Mouse (Mus musculus): Measurements from ENCODE around the gene Cenpx. TPM values are rescaled to one million over a fixed set of nuclear protein-coding genes. Genes with fewer than 3 reads are reported as not detected.

Gene Cenpx
- polyA plus RNA-seq, 2 experiments: 101 to 161 TPM

DNA sequence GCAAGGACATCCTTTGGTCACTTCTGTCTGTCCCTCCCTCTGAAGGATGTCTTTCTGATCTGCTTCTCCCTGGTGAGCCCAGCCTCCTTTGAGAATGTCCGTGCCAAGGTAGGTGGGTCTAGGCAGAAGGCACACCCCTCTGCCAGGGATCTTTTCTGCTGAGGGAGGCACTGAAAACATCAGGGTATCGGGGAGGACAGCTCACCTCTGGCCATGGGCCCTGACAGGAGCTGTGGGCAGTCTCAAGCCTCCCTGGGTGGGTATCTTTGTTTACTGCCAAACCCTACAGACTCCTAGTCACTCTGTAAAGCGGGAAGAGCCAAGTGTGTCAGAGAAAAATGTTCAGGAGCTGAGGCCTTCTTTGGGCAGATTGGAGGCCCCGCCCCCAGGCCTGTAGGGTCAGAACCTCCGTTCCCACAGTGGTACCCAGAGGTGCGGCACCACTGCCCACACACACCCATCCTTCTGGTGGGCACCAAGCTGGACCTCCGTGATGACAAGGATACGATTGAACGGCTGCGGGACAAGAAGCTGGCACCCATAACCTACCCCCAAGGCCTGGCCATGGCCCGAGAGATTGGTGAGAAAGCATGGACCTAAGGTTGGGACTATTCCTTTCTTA, 9.3 kb upstream of the Cenpx start:
- DNase-seq (ENCODE audit: low spot score) (no peak), ATAC-seq (ENCODE audit: low FRiP score, low read depth) (no peak)
- TF ChIP-seq POLR2A (IDR thresholded peaks at IDR 0.05; ENCODE audit: borderline replicate concordance, extremely low read depth, insufficient read depth, insufficient read length): no peak
- no peaks in the 10 kb centered on the region for H3K9me3 ChIP-seq (ENCODE audit: control insufficient read depth, low read length)
- peaks cover 25% of the 10 kb centered on the region for H3K36me3 ChIP-seq (ENCODE audit: control insufficient read depth, insufficient read depth, low read length)
- 88% methylated on average over 11 of the region's 11 CpGs for WGBS
- H3K27me3 ChIP-seq (ENCODE audit: control insufficient read depth, insufficient read depth, low read length): no peaks in the 10 kb centered on the region
- no peak overlapping the region for H3K27ac ChIP-seq (replicated peaks; ENCODE audit: low read depth, low read length)
- H3K4me3 ChIP-seq (replicated peaks; ENCODE audit: low read length): no peak overlapping the region
- H3K4me2 ChIP-seq (replicated peaks; ENCODE audit: low read depth, low read length, severe bottlenecking): no peak overlapping the region
- no peak overlapping the region for H3K9ac ChIP-seq (ENCODE audit: low read depth, low read length, severe bottlenecking)
- H3K4me1 ChIP-seq (ENCODE audit: control insufficient read depth, insufficient read depth, low read length): peaks cover 15% of the 10 kb centered on the region

DNA sequence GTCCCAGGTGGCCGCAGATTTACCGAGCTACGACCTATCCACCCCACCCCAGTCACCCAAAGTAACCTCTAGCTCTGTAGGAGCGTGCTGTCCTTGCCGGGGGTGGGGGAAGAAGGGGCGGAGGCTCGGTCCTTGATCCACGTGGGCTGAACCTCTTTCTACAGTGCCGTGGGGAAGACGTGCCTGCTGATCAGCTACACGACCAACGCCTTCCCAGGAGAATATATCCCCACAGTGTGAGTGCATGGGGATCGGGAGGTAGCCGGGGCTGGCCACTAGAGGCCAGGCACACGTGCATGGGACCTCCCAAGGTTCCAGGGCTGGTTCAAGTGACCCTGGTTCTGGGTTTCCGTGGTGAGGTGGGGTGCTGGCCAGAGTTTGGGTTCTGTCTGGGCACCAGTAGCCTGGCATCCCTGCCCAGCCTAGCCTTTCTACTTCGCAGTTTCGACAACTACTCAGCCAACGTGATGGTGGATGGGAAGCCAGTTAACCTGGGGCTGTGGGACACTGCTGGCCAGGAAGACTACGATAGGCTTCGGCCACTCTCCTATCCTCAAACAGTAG, 8.6 kb upstream of the Cenpx start:
- H3K4me1 ChIP-seq (ENCODE audit: control insufficient read depth, insufficient read depth, low read length): peaks cover 15% of the 10 kb centered on the region
- H3K36me3 ChIP-seq (ENCODE audit: control insufficient read depth, insufficient read depth, low read length): peaks cover 32% of the 10 kb centered on the region
- H3K27ac ChIP-seq (replicated peaks; ENCODE audit: low read depth, low read length): no peak overlapping the region
- no peak for DNase-seq (ENCODE audit: low spot score)
- H3K27me3 ChIP-seq (ENCODE audit: control insufficient read depth, insufficient read depth, low read length): no peaks in the 10 kb centered on the region
- peak overlapping the region; percentile 76 for H3K9ac ChIP-seq (ENCODE audit: low read depth, low read length, severe bottlenecking)
- WGBS: 20% methylated on average over 21 of the region's 21 CpGs
- no peak for TF ChIP-seq POLR2A (IDR thresholded peaks at IDR 0.05; ENCODE audit: borderline replicate concordance, extremely low read depth, insufficient read depth, insufficient read length)
- peak overlapping the region; percentile 71 for H3K4me3 ChIP-seq (replicated peaks; ENCODE audit: low read length)
- ATAC-seq (ENCODE audit: low FRiP score, low read depth): no peak
- no peaks in the 10 kb centered on the region for H3K9me3 ChIP-seq (ENCODE audit: control insufficient read depth, low read length)
- peak overlapping the region; percentile 98 for H3K4me2 ChIP-seq (replicated peaks; ENCODE audit: low read depth, low read length, severe bottlenecking)

DNA sequence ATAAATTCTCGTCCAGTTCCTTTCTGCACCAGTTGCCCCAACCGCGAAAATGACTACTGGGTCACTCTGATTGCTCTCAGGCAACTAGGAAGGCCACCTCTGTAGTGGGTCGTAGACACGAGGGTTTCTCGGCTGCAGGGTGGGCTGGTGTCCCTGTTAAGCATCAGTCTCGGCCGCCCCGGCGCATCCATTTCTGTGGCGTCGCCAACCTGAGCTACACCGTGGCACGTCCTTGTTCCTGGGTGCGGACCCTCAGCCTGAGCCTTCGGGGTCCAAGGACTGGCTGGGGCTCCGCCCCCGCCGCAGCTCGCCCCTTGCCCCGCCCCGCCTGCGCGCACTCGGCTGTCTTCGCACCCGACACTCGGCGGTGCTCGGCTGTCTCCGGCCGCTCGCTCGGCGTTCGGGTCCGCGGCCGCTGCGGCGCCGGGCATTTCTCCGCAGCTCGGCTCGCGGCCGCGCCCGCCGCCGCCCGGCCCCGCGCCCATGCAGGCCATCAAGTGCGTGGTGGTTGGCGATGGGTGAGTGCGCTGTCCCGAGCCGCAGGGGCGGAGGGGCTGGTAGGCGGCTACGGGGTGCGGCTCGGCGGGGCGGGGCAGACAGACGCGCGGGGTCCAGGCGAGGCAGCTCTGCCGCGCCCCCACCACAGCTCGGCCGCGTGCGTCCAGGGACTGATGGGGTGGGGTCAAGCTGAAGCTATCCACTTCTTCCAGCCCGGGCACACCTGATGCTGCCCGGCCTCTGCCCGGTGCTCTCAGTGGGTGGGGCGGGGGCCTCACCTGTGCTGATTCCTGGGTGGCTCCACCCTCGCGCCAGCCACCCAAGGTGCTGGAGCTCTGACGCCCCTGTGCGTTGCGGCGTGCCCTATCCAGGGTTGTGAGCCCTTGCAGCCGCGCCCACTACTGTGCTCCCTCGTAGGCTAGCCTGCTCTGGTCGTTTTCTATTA, 7.9 kb upstream of the Cenpx start, which contains the start of gene Rac3:
TSS of gene Rac3 (plus strand) at position 347 of the 943 bp plus-strand sequence.
- Histone ChIP-seq H3K4me1 (ENCODE audit: control insufficient read depth, insufficient read depth, low read length) (peaks cover 11% of the 10 kb centered on the region), H3K4me3 (replicated peaks; ENCODE audit: low read length) (peak within 1 kb of the TSS; percentile 71), H3K4me2 (replicated peaks; ENCODE audit: low read depth, low read length, severe bottlenecking) (peak within 1 kb of the TSS; percentile 98), H3K9ac (ENCODE audit: low read depth, low read length, severe bottlenecking) (peak within 1 kb of the TSS; percentile 76), H3K27ac (replicated peaks; ENCODE audit: low read depth, low read length) (no peak within 1 kb of the TSS; the same call in 1 of the 2 replicates), H3K9me3 (ENCODE audit: control insufficient read depth, low read length) (no peaks in the 10 kb centered on the region), H3K36me3 (ENCODE audit: control insufficient read depth, insufficient read depth, low read length) (peaks cover 34% of the 10 kb centered on the region), H3K27me3 (ENCODE audit: control insufficient read depth, insufficient read depth, low read length) (no peaks in the 10 kb centered on the region)
- ATAC-seq (ENCODE audit: low FRiP score, low read depth): peak; percentile 89
- 0 out of 2 replicates have a peak, but pooled peaks have one; percentile 29 for TF ChIP-seq POLR2A (IDR thresholded peaks at IDR 0.05; ENCODE audit: borderline replicate concordance, extremely low read depth, insufficient read depth, insufficient read length)
- DNase-seq (ENCODE audit: low spot score): peak; percentile 66
- WGBS: 2% methylated on average over 45 of the region's 90 CpGs

DNA sequence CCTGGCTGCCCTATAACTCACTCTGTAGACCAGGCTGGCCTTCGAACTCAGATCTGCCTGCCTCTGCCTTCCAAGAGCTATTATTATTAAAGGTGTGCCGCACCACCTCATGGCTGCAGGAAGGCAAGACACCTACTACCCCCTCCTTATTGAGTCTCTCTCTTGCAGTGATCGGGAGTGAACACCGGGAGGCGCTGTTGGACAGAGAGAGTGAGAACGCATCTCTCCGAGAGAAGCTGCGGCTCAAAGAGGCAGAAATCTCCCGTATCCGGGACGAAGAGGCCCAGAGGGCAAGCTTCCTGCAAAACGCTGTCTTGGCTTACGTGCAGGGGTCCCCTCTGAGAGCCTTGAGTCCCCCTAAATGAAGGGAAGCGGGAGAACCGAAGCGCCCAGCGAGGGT, 6.9 kb upstream of the Cenpx start:
- no peaks in the 10 kb centered on the region for H3K27me3 ChIP-seq (ENCODE audit: control insufficient read depth, insufficient read depth, low read length)
- H3K4me3 ChIP-seq (replicated peaks; ENCODE audit: low read length): peak overlapping the region; percentile 71
- no peak overlapping the region; the same call in 1 of the 2 replicates for H3K27ac ChIP-seq (replicated peaks; ENCODE audit: low read depth, low read length)
- H3K36me3 ChIP-seq (ENCODE audit: control insufficient read depth, insufficient read depth, low read length): peaks cover 39% of the 10 kb centered on the region
- ATAC-seq (ENCODE audit: low FRiP score, low read depth) (peak; percentile 32; the same call in 1 of the 2 replicates), DNase-seq (ENCODE audit: low spot score) (peak; percentile 90)
- peak overlapping the region; percentile 76 for H3K9ac ChIP-seq (ENCODE audit: low read depth, low read length, severe bottlenecking)
- H3K9me3 ChIP-seq (ENCODE audit: control insufficient read depth, low read length): no peaks in the 10 kb centered on the region
- peak overlapping the region; percentile 98 for H3K4me2 ChIP-seq (replicated peaks; ENCODE audit: low read depth, low read length, severe bottlenecking)
- TF ChIP-seq POLR2A (IDR thresholded peaks at IDR 0.05; ENCODE audit: borderline replicate concordance, extremely low read depth, insufficient read depth, insufficient read length): no peak
- 15% methylated on average over 17 of the region's 17 CpGs for WGBS
- peaks cover 11% of the 10 kb centered on the region for H3K4me1 ChIP-seq (ENCODE audit: control insufficient read depth, insufficient read depth, low read length)

DNA sequence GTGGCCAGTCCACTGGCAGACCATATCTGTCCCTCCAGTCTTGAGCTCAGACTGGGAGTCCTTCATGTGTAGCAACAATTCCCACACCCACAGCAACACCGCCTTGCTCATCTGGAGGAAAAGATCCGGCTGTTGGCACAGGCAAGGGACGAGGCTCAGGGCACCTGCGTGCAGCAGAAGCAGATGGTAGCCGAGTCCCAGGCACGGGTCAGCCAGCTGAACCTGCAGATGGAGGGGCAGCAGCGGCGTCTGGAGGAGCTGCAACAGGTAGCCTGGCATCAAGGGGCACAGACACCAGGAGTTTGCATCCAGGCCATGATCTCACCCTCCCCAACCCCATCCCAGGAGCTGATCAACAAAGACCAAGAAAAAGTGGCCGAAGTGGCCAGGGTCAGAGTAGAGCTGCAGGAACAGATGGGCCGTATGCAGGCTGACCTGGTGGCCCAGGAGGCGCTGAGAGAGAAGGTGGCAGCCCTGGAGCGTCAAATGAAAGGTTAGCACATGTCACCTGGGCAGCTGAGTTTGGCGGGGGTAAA, 6.4 kb upstream of the Cenpx start:
- no peak for ATAC-seq (ENCODE audit: low FRiP score, low read depth)
- 0 out of 2 replicates have a peak overlapping the region, but pooled peaks have one; percentile 98 for H3K4me2 ChIP-seq (replicated peaks; ENCODE audit: low read depth, low read length, severe bottlenecking)
- no peak overlapping the region for H3K9ac ChIP-seq (ENCODE audit: low read depth, low read length, severe bottlenecking)
- no peaks in the 10 kb centered on the region for H3K9me3 ChIP-seq (ENCODE audit: control insufficient read depth, low read length)
- no peak for DNase-seq (ENCODE audit: low spot score)
- no peaks in the 10 kb centered on the region for H3K27me3 ChIP-seq (ENCODE audit: control insufficient read depth, insufficient read depth, low read length)
- no peak for TF ChIP-seq POLR2A (IDR thresholded peaks at IDR 0.05; ENCODE audit: borderline replicate concordance, extremely low read depth, insufficient read depth, insufficient read length)
- no peak overlapping the region for H3K4me3 ChIP-seq (replicated peaks; ENCODE audit: low read length)
- 91% methylated on average over 13 of the region's 13 CpGs for whole genome bisulfite sequencing
- peaks cover 11% of the 10 kb centered on the region for H3K4me1 ChIP-seq (ENCODE audit: control insufficient read depth, insufficient read depth, low read length)
- no peak overlapping the region for H3K27ac ChIP-seq (replicated peaks; ENCODE audit: low read depth, low read length)
- H3K36me3 ChIP-seq (ENCODE audit: control insufficient read depth, insufficient read depth, low read length): peaks cover 36% of the 10 kb centered on the region
